Mouse (Mus musculus) 416B (cell line): ENCODE data around the gene Ier5l.

ENCODE experiments used
- DNase-seq: peaks from one replicate; pipeline ENCODE4 v3.0.0; 2011; ENCODE audit warnings: low read depth

Ier5l gene

DNA sequence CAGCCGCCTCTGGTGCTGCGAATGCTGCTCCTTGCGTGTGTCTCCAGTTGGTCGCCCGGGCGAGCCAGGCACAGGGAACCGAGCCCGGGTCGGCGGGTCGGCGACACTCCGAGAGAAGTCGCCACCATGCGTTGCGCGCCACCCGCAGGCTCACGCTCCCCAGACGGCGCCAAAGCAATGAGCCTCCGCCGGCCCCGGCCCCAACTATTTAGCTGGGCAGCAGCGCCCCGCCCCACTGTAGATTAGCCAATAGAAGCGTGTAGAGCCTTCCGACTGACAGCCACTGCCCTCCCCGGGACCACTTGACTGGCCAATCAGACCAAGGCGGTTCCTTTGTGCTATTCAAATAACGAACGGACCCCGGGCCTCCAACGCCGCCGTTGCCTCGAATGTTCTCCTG is at the start of gene Ier5l:
TSS of gene Ier5l (minus strand) at position 181 of the 400 bp plus-strand sequence.
- no peak for DNase-seq

DNA sequence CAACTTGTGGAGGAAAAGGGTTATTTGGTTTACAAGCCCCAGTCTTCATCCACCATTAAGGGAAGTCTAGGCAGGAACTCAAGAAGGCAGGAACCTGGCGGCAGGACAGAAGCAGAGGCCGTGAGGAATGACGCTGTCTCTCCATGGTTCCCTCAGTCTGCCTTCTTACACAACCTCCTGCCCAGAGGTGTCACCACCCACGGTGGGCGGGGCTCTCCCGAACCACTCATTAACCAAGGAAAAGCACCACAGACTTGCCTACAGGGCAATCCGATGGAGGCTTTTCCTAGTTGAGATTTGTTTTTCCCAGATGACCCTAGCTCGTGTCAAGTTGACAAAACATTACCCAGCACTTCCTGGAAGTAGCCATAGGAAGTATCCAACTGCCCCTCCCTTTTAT is 49.7 kb upstream of the Ier5l start:
- DNase-seq, result peak; percentile 8

DNA sequence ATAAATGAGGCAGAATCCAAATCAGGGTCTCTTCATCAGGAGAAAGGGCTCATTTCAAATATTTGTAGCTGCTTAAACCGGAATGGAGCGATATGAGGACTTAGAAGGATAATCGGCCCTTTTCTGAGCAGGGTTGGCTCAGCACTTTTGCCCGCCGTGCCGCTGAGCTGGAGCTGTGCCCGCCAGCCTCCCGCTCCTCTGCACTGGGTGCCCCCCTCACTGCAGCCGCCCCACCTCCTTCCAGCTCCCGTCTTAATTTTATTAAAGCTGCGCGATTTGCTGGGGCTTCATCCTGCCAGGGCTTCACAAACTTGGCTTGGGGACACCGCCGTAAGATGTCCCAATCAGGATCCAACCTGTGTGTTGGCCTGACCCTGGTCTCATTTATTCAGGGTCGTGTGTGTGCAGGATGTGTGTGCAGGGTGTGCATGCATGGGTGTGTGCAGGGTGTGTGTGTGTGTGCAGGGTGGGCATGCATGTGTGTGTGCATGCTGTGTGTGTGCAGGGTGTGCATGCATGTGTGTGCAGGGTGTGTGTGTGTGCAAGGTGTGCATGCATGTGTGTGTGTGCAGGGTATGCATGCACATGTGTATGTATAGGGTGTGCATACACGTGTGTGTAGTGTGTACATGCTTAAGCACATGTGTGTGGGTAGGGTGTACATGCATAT is 36.8 kb upstream of the Ier5l start:
- no peak for DNase-seq

DNA sequence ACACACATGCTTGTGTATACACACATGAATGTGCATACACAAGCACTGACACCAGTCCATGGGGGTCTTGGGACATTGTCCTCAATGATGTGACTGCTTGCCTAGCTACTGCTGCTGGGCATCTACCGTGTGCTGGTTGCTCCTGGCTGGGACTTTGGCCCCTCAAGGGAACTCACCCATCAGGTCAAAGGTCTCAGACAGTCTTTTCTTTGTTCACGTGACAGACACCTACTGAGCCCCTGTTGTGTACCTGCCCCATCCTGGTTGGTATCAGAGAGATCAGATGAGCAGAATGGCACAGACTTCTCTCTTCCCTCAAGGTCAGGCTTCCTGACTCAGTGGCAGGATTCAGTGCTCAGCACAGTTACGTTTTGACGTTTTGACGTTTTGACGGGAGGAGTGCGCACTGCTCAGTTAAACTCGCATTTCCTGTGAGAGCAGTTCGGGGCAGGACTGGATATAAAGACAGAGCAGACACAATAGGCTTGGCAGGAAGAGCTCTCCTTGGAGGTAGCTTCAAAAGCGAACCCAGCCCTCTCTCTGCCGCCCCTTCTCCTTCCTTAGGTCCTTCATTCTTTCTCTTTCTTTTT is 33.2 kb upstream of the Ier5l start:
- DNase-seq, result no peak

DNA sequence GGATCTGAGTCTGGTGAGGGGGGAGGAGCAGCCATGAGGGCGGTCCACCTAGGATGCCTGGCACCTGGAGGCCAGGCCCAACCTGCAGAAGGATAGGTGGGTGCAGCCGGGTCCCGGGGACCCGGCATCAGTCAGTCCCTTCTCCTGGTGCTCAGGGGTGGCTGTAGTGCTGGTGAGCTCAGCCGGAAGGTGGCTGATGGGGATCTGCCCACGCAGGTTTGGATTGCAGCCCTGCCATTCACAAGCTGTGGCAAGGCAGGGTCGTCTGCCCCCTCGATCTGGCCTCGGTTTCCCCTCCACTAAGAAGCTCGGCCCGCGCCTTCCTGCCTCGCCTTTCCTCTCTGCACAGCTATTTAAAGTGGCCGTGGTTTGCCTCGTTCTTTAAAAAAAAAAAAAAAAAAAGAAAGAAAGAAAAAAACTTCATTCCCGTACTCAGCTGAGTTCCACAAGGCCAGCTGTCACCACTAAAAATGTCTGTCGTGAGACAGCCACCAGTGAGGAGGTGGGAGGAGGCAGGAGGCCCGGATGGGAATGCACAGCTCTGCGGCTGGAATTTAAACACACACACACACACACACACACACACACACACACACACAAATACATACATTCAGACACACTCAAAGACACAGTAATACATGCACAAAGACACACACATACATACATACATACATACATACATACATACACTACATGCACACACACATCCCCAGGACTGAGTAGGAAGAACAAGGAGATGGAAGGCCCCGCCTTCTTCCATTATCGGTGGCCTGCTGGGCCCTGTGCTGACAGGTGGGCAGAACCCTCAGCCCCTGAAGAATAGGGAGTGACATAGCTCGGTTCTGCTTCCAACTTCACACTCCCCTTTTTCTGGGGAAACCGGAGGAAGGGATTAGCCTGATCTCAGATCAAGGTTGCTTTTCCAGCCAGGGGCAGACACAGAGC is 29.9 kb upstream of the Ier5l start:
- no peak for DNase-seq

DNA sequence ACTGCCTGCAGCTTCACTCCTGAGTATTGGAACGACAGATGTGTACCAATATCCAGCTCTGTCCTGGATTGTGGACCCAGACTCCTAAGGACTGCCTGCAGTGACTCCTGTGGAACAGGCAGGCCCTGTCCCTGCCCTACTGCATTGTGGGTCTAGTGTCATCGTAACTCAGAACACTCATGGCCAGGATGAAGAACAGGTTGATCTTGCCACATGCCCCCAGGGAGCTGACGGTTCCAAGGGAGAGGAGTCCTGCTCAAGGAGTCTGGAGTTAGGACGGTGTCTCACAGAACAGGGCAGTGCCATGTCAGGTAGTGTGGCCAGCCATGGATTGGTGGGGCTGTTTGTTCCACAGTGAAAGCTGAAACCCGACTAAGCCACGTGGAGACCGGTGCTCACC is 27.7 kb upstream of the Ier5l start:
- DNase-seq, result no peak

DNA sequence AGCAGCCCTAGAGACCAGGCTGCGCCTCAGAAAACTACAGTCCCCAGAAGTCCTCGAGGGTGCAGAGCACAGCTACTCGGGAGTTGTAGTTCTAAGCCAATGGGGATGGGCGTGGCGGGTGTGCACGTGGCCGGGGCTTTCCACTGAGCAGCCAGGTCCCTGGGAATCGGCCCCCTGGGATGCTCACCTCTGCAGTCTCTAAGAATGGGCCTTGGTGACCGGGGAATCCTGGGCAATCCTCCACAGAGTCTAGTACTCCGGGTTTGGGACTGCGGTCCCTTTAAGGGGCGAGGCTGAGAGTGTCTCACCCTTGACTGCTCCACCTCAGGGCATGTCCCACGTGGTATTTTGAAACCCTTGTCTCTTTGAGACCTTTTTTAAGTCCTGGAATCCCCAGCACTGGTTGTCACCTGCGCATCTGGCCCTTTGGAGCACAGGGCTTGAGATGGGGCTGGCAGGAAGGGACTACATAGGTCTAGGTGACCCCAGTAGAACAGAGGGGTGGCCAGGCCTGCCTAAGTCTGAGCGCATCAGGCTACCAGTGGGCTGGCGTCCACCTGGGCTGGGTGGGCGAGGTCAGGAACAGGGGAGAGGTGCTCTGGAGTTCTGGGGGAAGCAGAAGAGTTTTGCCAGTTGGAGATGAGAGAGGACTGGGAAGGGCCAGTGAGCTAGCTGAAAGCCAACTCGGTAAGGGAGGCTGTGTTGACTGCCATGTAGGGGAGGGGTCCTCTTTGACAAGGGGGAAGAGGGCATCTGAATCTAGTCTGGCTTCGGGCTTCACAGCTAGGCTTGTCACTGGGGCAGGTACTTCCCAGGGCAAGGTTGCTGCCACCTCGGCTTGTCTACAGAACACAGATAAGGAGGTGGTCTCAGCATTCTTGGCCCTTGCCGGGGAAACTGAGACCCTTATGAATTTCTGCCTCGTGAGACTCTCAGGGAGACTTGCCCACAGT is 22.2 kb upstream of the Ier5l start:
- peak; percentile 21 for DNase-seq

DNA sequence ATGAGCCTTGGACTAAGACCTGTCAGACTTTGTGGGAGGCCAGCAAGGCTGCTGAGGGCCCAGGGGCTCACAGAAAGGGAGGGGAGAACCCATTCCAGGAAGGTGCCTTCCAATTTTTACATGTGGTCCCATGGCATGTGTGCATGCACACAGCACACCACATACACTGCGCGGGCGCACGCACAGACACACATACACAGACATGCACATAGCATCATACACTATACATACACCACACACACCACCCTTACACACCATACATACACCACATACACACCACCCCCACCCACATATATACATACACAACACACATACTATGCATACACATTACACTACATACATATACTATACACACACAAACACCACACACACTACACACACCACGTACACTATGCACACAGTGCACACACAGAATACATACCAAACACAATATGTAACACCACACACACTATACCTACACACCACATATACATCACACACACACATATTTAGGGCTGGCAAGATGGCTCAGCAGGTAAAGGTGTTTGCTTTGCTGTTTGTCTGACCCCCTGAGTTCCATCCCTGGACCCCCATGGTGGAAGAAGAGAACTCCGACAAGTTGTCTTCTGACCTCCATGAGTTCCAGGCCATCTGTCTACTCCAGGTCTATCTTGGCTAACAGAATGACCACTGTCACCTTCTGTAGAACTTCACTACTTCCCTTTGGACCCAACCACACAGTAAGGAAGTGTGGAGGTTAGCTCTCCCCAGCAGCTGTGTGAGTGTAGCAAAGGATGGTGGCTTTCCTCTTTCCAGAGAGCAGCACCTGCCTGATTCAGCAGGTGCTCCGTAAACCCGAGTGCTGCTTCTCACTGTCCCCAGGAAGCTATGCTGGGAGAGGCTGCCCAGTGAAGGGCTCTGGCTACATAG is 21.2 kb upstream of the Ier5l start:
- no peak for DNase-seq

DNA sequence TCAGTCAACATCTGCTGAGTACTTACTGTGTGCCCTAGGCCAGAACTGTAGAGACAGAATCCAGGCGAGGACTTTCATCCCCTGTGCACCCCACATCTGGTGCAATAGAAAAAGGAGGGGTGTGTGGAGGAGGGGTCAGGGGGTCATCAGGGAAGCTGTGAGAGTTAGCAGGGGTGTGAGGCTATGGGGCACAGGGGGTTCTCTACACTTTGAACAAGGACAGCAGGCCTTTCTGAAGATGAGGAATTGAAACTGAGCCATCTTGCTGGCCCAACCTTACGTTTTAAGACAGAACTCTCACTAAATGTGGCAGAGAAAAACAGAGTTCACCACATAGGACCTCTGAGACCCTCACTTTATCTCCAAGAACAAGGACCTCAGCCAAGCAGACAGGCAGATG is 16.4 kb upstream of the Ier5l start:
- DNase-seq, result no peak

DNA sequence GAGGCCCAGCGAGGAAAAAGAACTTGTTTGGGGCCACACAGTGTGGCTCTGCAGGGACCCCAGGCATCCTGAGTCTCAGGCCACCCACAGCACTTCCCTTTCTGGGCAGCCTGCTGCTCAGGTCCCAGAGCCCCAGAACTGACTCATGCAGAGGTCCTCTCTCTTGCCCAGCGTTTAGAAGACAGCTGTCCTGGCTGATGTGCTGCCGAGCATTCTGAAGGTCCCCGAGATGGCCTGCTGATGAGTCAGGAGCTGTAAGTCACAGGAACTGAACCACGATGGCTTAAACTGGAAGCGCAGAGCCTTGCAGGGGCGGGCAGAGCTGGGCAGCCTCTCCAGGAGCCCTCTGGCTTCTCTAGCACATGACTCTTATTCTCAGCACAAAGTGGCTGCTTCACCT is 13.6 kb upstream of the Ier5l start:
- DNase-seq, result peak; percentile 78

DNA sequence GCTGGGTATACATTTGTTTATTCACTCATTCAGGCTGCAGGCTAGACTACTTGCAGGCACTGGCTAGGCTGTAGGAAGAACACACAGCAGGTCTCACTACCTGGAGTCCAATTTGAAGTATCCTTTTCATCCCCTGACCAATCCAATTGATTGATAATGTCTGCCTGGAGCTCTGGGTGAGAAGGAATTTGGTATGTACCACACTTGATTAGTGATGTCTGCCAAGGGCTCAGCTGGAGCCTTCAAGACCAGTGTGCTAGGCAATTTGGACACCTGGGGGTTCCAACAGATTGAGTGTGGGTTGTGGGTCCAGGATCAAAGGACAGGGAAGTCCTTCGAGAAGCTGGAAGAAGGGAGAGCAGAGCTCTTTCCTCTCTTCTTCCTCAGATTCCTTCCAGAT is 4.5 kb upstream of the Ier5l start:
- DNase-seq, result no peak

DNA sequence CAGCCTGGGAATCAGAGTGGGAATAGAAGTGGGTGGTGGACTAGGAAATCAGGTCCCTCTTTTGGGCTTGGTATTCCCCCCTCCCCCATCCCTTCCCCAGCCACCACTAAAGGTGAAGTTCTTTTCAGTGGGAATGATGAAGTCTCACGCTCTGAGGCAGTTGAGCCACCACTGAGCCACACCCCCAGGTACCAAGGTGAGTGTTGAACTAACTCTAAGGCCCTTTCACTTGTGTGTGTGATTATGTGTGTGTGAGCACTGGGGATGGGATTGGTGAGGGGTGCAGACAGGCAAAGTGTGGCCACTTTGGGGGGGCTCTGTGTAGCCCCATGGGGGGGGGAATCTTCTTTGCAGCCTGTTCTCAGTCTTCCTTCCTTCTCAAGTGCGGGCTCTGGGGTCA is 2.2 kb upstream of the Ier5l start:
- DNase-seq, result no peak

DNA sequence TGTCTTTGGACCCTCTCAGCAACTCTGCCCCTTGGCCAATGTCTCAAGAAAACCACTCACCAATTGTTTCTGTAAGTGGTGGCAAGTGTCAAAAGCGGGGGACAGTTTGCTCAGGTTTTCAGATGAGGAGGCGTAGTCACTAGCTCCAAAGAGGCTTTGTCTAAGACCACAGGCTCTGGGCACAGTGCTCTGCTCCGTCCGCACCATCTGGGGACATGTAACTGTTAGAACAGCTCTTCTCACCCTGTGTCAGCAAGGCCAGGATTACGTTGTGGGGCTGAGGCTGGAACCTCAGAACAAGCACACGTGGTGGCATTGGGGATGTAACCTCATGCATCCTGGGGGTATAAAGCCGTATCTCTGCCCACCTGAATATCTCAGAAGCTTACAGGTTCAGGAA is 1.4 kb upstream of the Ier5l start:
- DNase-seq, result no peak

DNA sequence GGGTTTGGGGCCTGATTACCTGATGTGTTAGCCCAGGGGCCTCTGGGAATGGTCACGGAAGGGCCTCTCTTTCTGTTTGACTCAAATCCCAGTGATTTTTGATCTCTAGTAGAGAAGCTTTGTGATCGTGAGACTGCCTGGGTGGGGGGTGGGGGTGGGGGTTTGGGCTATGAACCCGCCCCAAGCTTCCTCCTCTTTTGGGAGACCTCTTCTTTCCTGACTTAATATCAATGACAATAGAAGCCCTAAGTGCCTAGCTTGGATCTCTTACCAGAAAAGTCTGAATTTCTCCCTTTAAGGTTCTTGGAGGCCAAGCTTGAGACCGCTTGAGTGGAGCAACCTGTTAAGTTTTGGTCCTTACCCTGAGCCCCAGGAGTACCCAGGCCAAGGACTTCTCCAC is 757 bp upstream of the Ier5l start:
- DNase-seq, result no peak

DNA sequence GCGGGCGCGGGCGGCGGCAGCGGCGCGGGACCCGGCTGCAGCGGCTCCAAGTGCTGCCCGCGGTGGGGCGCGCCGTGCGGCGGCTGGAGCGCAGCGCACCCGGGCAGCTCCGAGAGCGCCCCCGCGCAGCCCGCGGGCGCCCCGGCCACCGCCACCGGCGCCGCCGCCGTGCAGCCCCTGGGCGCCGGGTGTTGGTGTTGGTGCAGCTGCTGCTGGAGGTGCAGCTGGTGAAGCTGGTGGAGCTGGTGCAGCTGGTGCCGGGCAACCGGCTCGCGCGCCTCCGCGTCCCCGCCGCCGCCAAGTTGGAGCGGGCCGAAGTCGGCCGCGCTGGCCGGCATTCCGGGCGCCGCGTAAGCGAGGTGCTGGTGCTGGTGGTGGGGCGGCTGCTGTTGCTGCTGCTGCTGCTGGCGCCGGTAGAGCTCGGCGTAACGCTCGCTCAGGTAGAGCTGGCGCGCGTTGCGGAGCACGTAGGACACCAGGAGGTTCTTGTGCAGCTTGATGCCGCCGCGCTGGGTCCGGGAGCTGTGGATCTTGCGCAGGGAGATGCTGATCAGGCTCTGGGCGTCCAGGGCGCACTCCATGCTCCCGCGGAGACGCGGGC is 488 bp downstream of the Ier5l start:
- DNase-seq, result no peak

DNA sequence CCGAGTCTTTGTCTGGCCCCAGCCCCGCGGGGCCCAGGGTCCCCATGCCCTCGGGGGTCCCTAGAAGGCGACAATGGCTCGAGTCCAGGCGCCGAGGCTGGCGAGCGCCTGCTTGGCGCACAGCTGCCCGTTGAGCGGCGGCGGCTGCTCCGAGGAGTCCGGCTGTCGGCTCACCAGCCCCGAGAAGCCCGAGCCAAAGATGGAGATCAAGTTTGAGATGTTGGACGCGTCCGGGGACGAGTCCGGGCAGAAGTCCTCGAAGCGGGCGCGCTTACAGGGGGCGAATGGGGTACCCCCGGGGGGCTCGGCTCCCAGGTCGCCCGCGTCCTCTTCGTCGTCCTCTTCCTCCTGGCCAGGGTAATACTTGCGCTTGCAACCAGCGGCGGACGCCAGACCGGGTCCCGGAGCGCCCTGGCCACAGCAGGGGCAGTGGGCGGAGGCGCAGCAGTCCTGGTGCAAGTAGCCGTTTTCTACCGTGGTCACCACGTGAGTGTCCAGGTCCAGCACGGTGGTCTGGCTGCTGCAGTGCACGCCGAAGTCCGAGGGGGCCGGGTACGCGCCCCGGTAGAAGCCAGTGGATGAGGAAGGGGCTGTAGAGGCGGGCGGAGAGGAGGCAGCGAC is 1.2 kb downstream of the Ier5l start:
- no peak for DNase-seq

DNA sequence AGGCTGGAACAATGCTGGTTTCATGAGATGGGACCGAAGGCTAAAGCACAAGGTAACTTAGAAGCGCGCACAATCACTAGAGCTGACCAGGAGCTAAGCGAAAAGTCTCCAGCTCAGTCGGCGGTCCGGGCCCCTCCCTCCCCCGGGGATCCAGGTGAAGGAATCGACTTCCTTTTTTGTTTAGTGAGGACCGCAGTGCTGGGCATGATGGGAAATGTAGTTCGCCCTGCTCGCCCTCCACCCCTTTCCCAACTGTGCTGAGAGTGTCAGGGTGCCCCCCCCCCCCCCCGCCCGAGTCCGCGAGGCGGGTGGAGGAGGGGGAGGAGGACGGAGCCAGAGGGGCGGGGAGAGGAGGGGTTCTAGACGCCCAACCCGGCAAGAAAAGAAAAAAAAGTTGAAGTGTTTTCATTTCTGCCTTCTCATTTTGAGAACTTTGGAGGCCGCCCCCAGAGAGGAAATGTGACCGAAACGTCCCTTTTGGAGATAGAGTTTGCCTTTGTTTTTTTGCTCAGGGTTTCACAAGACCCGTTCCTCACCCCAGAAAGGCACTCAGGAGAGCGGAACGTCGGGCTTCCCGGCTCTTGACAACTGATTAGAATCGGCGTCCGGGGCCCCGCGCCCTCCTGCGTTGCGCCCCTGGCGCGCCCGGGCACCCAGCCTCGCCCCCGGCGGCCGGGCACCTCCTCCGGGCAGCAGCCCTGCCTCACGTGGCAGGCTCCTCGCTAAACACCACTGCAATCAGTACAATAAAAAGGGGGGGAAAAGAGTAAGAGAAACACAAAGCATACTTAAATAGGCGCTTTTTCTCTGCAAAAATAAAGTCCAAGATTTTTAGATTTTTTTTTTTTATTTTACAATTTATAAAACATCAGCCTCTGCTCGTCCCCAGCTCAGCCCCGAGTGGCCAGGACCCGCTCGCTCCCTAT is 2.0 kb downstream of the Ier5l start:
- DNase-seq, result peak; percentile 96

DNA sequence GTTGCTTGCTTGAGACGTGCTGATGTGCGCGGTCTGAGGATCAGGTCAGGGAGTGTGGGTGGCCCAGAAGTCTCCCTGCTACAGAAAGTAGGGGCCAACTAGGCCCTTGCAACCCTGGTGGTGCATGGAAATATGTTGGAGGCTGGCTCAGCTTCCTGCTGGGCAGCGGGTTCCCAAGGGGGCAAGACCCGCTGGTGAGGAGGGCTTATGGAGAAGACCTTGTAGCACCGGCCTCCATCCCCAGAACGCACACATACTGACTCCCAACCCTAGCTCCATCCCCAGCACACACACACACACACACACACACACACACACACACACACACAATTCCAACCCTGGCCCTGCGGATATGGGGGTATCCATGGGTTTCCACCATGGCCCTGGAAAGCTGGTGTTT is 3.0 kb downstream of the Ier5l start:
- DNase-seq, result peak; percentile 11
